Mouse (Mus musculus): ENCODE data around the gene Lrr1. TPM values are rescaled to one million over a fixed set of nuclear protein-coding genes. Genes with fewer than 3 reads are reported as not detected.

Lrr1 gene
- total and polyA plus RNA-seq, 3 experiments, result 14.1 to 23.1 TPM; not detected in 1

- Histone ChIP-seq H3K79me2 (ENCODE audit: control insufficient read depth, insufficient read depth, low read length, poor library complexity) (no peaks in the 10 kb centered on the region), H3K4me3 (ENCODE audit: control insufficient read depth in 1 of 2, insufficient read depth in 1 of 2, low read depth in 2 of 2, low read length in 2 of 2) (no peak overlapping the region), H3K4me1 (ENCODE audit: control insufficient read depth in 1 of 2, insufficient read depth in 2 of 2, low read length in 2 of 2) (no peaks in the 10 kb centered on the region), H3K9me3 (replicated peaks; ENCODE audit: insufficient read depth, low read length) (no peaks in the 10 kb centered on the region), H3K9ac (ENCODE audit: control insufficient read depth, low read depth, low read length, poor library complexity, severe bottlenecking) (no peak overlapping the region), H3K36me3 (ENCODE audit: control insufficient read depth in 1 of 2, insufficient read depth in 2 of 2, low read length in 2 of 2) (no peaks in the 10 kb centered on the region; a peak in 1 of 4 replicates), H3K27me3 (ENCODE audit: control insufficient read depth in 1 of 2, insufficient read depth in 2 of 2, low read length in 2 of 2) (no peaks in the 10 kb centered on the region), H3K27ac (ENCODE audit: control insufficient read depth, low read depth, low read length) (no peak overlapping the region)
- no peak for DNase-seq (ENCODE audit: low read depth, low spot score)
- TF ChIP-seq CHD2 (IDR thresholded peaks at IDR 0.05; ENCODE audit: low read length) (no peak), SMC3 (IDR thresholded peaks at IDR 0.05; ENCODE audit: low read depth, low read length) (no peak), MEF2A (IDR thresholded peaks at IDR 0.05; ENCODE audit: extremely low read depth, insufficient replicate concordance, low read depth, low read length, poor library complexity, severe bottlenecking) (no peak), CTCF (IDR thresholded peaks at IDR 0.05 in 2 of 3, conservative IDR thresholded peaks at IDR 0.05 in 1 of 3; ENCODE audit: control insufficient read depth in 1 of 3, insufficient read depth in 1 of 3, low read depth in 2 of 3, low read length in 3 of 3, poor library complexity in 1 of 3, severe bottlenecking in 1 of 3) (no peak), ZKSCAN1 (IDR thresholded peaks at IDR 0.05; ENCODE audit: low read depth, low read length) (no peak), UBTF (IDR thresholded peaks at IDR 0.05; ENCODE audit: borderline replicate concordance, insufficient read depth, low read depth, low read length) (no peak), MYC (IDR thresholded peaks at IDR 0.05; ENCODE audit: low read depth, low read length) (no peak)
Observed at GRCm38 (mm10) chr12:69207396-69207795, 38.8 kb downstream of the Lrr1 start.

- H3K36me3 ChIP-seq (ENCODE audit: control insufficient read depth in 1 of 2, insufficient read depth in 2 of 2, low read length in 2 of 2), result no peaks in the 10 kb centered on the region; a peak in 1 of 4 replicates
- DNase-seq (ENCODE audit: low read depth, low spot score), result no peak
Observed at GRCm38 (mm10) chr12:69207926-69208325, 39.3 kb downstream of the Lrr1 start.

GRCm38 (mm10) chr12:69208520-69208919, 39.9 kb downstream of the Lrr1 start:
- no peaks in the 10 kb centered on the region for H3K79me2 ChIP-seq (ENCODE audit: control insufficient read depth, insufficient read depth, low read length, poor library complexity)
- peak; percentile 54 for DNase-seq (ENCODE audit: low read depth, low spot score)
- no peak overlapping the region for H3K27ac ChIP-seq (ENCODE audit: control insufficient read depth, low read depth, low read length)
- H3K9me3 ChIP-seq (replicated peaks; ENCODE audit: insufficient read depth, low read length), result no peaks in the 10 kb centered on the region
- no peaks in the 10 kb centered on the region; a peak in 1 of 4 replicates for H3K36me3 ChIP-seq (ENCODE audit: control insufficient read depth in 1 of 2, insufficient read depth in 2 of 2, low read length in 2 of 2)
- H3K9ac ChIP-seq (ENCODE audit: control insufficient read depth, low read depth, low read length, poor library complexity, severe bottlenecking), result no peak overlapping the region
- no peak overlapping the region for H3K4me3 ChIP-seq (ENCODE audit: control insufficient read depth in 1 of 2, insufficient read depth in 1 of 2, low read depth in 2 of 2, low read length in 2 of 2)
- no peaks in the 10 kb centered on the region for H3K27me3 ChIP-seq (ENCODE audit: control insufficient read depth in 1 of 2, insufficient read depth in 2 of 2, low read length in 2 of 2)
- H3K4me1 ChIP-seq (ENCODE audit: control insufficient read depth in 1 of 2, insufficient read depth in 2 of 2, low read length in 2 of 2), result no peaks in the 10 kb centered on the region
- TF ChIP-seq NELFE (IDR thresholded peaks at IDR 0.05; ENCODE audit: low read depth, low read length) (no peak), USF1 (IDR thresholded peaks at IDR 0.05; ENCODE audit: low read depth, low read length) (no peak), GABPA (IDR thresholded peaks at IDR 0.05; ENCODE audit: low read depth, low read length) (no peak), MYC (IDR thresholded peaks at IDR 0.05; ENCODE audit: low read depth, low read length) (no peak), TCF12 (IDR thresholded peaks at IDR 0.05; ENCODE audit: low read depth, low read length) (no peak), RAD21 (IDR thresholded peaks at IDR 0.05; ENCODE audit: low read depth, low read length) (peak; percentile 35), NRF1 (IDR thresholded peaks at IDR 0.05; ENCODE audit: insufficient read depth, low read depth, low read length, poor library complexity, severe bottlenecking) (no peak), SIN3A (IDR thresholded peaks at IDR 0.05; ENCODE audit: low read length) (no peak), KAT2A (conservative IDR thresholded peaks at IDR 0.05; ENCODE audit: low read depth, low read length) (no peak), JUND (IDR thresholded peaks at IDR 0.05; ENCODE audit: low read depth, low read length) (no peak), TBP (IDR thresholded peaks at IDR 0.05; ENCODE audit: low read depth, low read length) (no peak), USF2 (IDR thresholded peaks at IDR 0.05; ENCODE audit: borderline replicate concordance in 1 of 2, insufficient read depth in 1 of 2, low read depth in 1 of 2, low read length in 2 of 2) (no peak), ZMIZ1 (IDR thresholded peaks at IDR 0.05; ENCODE audit: low read depth, low read length) (no peak), POLR2AphosphoS2 (IDR thresholded peaks at IDR 0.05; ENCODE audit: low read length) (no peak), MYB (IDR thresholded peaks at IDR 0.05; ENCODE audit: low read depth, low read length) (no peak), TAL1 (IDR thresholded peaks at IDR 0.05; ENCODE audit: low read length) (no peak), ZKSCAN1 (IDR thresholded peaks at IDR 0.05; ENCODE audit: low read depth, low read length) (no peak), POLR2AphosphoS5 (IDR thresholded peaks at IDR 0.05; ENCODE audit: borderline replicate concordance, low read depth, low read length) (no peak), POLR2A (IDR thresholded peaks at IDR 0.05; ENCODE audit: control insufficient read depth in 1 of 2, insufficient read depth in 1 of 2, low read depth in 1 of 2, low read length in 2 of 2, poor library complexity in 1 of 2) (no peak), MAX (IDR thresholded peaks at IDR 0.05; ENCODE audit: low read length) (no peak)

More at GRCm38 (mm10) chr12:69207926-69208325, 39.3 kb downstream of the Lrr1 start:
- Histone ChIP-seq H3K9me3 (replicated peaks; ENCODE audit: insufficient read depth, low read length) (no peaks in the 10 kb centered on the region), H3K27me3 (ENCODE audit: control insufficient read depth in 1 of 2, insufficient read depth in 2 of 2, low read length in 2 of 2) (no peaks in the 10 kb centered on the region), H3K27ac (ENCODE audit: control insufficient read depth, low read depth, low read length) (no peak overlapping the region), H3K79me2 (ENCODE audit: control insufficient read depth, insufficient read depth, low read length, poor library complexity) (no peaks in the 10 kb centered on the region), H3K9ac (ENCODE audit: control insufficient read depth, low read depth, low read length, poor library complexity, severe bottlenecking) (no peak overlapping the region), H3K4me3 (ENCODE audit: control insufficient read depth in 1 of 2, insufficient read depth in 1 of 2, low read depth in 2 of 2, low read length in 2 of 2) (no peak overlapping the region), H3K4me1 (ENCODE audit: control insufficient read depth in 1 of 2, insufficient read depth in 2 of 2, low read length in 2 of 2) (no peaks in the 10 kb centered on the region)
- no peak for TF ChIP-seq GABPA (IDR thresholded peaks at IDR 0.05; ENCODE audit: low read depth, low read length)
- TF ChIP-seq POLR2AphosphoS5 (IDR thresholded peaks at IDR 0.05; ENCODE audit: borderline replicate concordance, low read depth, low read length), result no peak
- TF ChIP-seq MAFK (IDR thresholded peaks at IDR 0.05; ENCODE audit: borderline replicate concordance, low read depth, low read length), result no peak
- TF ChIP-seq ZMIZ1 (IDR thresholded peaks at IDR 0.05; ENCODE audit: low read depth, low read length), result no peak
